ENCODE assay signal across 11 mouse cellular contexts in the genomic region with DNA sequence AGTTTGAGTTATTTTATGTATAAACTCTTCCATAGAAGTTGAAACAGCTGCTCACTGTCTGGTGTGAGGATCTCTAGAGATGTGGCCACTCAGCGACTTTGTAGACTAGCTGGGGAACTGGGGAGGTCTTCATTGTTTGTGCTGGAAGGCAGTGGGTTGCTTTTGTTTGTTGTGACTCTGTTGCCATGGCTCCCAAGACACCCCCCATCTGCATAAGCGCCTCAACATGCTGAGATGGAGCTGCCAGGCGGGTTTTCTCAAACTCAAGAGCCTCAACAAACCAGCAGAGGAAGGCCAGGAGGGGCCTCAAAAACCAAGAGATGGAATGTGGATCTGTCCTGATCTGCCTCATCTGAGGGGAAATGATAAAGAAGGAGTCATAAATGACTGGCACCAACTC.
DNase-seq lines count a peak whose midpoint lies in the region; ATAC-seq and TF ChIP-seq lines count a peak whose summit lies in the region.
"Had no signal": no experiment of that assay in that cellular context is flagged by ENCODE, and none has a peak within 500 bp of the region (broad histone marks: within the 10 kb centered on the region; RNA-seq: fewer than 3 reads in every experiment).

No protein-coding gene starts in this region.

- H3K27ac ChIP-seq in hindbrain, embryonic 11.5 days (ENCODE audit: low read depth, low read length) = no peak overlapping the region
- H3K27ac ChIP-seq in hindbrain, embryonic 12.5 days = no peak overlapping the region
- no peak overlapping the region for H3K27ac ChIP-seq in midbrain, embryonic 10.5 days (replicated peaks)
- no peak overlapping the region for H3K27ac ChIP-seq in midbrain, embryonic 15.5 days
- H3K27ac ChIP-seq in hindbrain, postnatal 0 days = no peak overlapping the region

- ATAC-seq in hindbrain, embryonic 11.5 days (ENCODE audit: low FRiP score) = 0 out of 2 replicates have a peak, but pooled peaks have one; percentile 45
- no peak for ATAC-seq in hindbrain, embryonic 12.5 days (ENCODE audit: low FRiP score)
- no peak for ATAC-seq in midbrain, embryonic 15.5 days (replicated peaks)
- ATAC-seq in hindbrain, postnatal 0 days = peak; percentile 71
- ATAC-seq: CD4-positive, CD25-positive, alpha-beta regulatory T cell, adult 4 months; Patski had no signal

- no peaks in the 10 kb centered on the region for H3K9me3 ChIP-seq in hindbrain, embryonic 11.5 days (ENCODE audit: control insufficient read depth, low read length)
- no peaks in the 10 kb centered on the region for H3K9me3 ChIP-seq in hindbrain, embryonic 12.5 days (replicated peaks)
- H3K9me3 ChIP-seq in midbrain, embryonic 10.5 days (replicated peaks) = no peaks in the 10 kb centered on the region
- H3K9me3 ChIP-seq in midbrain, embryonic 15.5 days = no peaks in the 10 kb centered on the region
- H3K9me3 ChIP-seq in hindbrain, postnatal 0 days (ENCODE audit: low read length) = no peaks in the 10 kb centered on the region

- H3K27me3 ChIP-seq in hindbrain, embryonic 11.5 days (ENCODE audit: control insufficient read depth, insufficient read depth, low read length) = no peaks in the 10 kb centered on the region
- no peaks in the 10 kb centered on the region for H3K27me3 ChIP-seq in hindbrain, embryonic 12.5 days
- no peaks in the 10 kb centered on the region for H3K27me3 ChIP-seq in midbrain, embryonic 10.5 days (ENCODE audit: low read depth, poor library complexity, severe bottlenecking)
- no peaks in the 10 kb centered on the region for H3K27me3 ChIP-seq in midbrain, embryonic 15.5 days (replicated peaks)
- H3K27me3 ChIP-seq in hindbrain, postnatal 0 days (ENCODE audit: insufficient read depth, low read length) = no peaks in the 10 kb centered on the region
- H3K27me3 ChIP-seq: Patski had no signal

- WGBS in hindbrain, embryonic 11.5 days = 13% methylated on average over 3 of the region's 3 CpGs
- WGBS in hindbrain, embryonic 12.5 days = 28% methylated on average over 3 of the region's 3 CpGs
- WGBS in midbrain, embryonic 10.5 days = 13% methylated on average over 3 of the region's 3 CpGs
- 14% methylated on average over 3 of the region's 3 CpGs for WGBS in midbrain, embryonic 15.5 days
- 20% methylated on average over 3 of the region's 3 CpGs for WGBS in hindbrain, postnatal 0 days

- H3K4me2 ChIP-seq in hindbrain, embryonic 11.5 days (replicated peaks; ENCODE audit: low read depth, low read length) = no peak overlapping the region
- H3K4me2 ChIP-seq in hindbrain, embryonic 12.5 days (replicated peaks) = no peak overlapping the region
- no peak overlapping the region for H3K4me2 ChIP-seq in midbrain, embryonic 15.5 days
- H3K4me2 ChIP-seq in hindbrain, postnatal 0 days (ENCODE audit: low read depth, low read length) = no peak overlapping the region

- no peak overlapping the region for H3K9ac ChIP-seq in hindbrain, embryonic 11.5 days (ENCODE audit: low read depth, low read length)
- no peak overlapping the region for H3K9ac ChIP-seq in hindbrain, embryonic 12.5 days
- H3K9ac ChIP-seq in midbrain, embryonic 15.5 days = no peak overlapping the region
- H3K9ac ChIP-seq in hindbrain, postnatal 0 days (replicated peaks; ENCODE audit: low read length) = no peak overlapping the region

- H3K4me1 ChIP-seq in hindbrain, embryonic 11.5 days (replicated peaks; ENCODE audit: control insufficient read depth, insufficient read depth, low read length) = no peaks in the 10 kb centered on the region
- H3K4me1 ChIP-seq in hindbrain, embryonic 12.5 days = no peaks in the 10 kb centered on the region
- H3K4me1 ChIP-seq in midbrain, embryonic 10.5 days = peaks cover 7% of the 10 kb centered on the region
- no peaks in the 10 kb centered on the region for H3K4me1 ChIP-seq in midbrain, embryonic 15.5 days
- no peaks in the 10 kb centered on the region for H3K4me1 ChIP-seq in hindbrain, postnatal 0 days (ENCODE audit: insufficient read depth, low read length)

- peak; percentile 4 for DNase-seq in hindbrain, embryonic 11.5 days (ENCODE audit: low spot score)
- peak; percentile 17 for DNase-seq in midbrain, embryonic 10.5 days (ENCODE audit: low spot score)
- peak; percentile 42 for DNase-seq in hindbrain, postnatal 0 days (ENCODE audit: low spot score)
- DNase-seq in mesoderm, embryonic 11.5 days (ENCODE audit: low read depth, low spot score) = peak; percentile 5
- DNase-seq in ovary, postnatal 36 days (ENCODE audit: low spot score) = no peak
- no peak for DNase-seq in layer of hippocampus, postnatal 10 days (ENCODE audit: low spot score in 2 of 2)
- DNase-seq: adrenal gland, adult 2 months had no signal

- no peaks in the 10 kb centered on the region for H3K36me3 ChIP-seq in hindbrain, embryonic 11.5 days (ENCODE audit: control insufficient read depth, insufficient read depth, low read length)
- no peaks in the 10 kb centered on the region for H3K36me3 ChIP-seq in hindbrain, embryonic 12.5 days
- H3K36me3 ChIP-seq in midbrain, embryonic 10.5 days = no peaks in the 10 kb centered on the region
- no peaks in the 10 kb centered on the region for H3K36me3 ChIP-seq in midbrain, embryonic 15.5 days (replicated peaks)
- no peaks in the 10 kb centered on the region for H3K36me3 ChIP-seq in hindbrain, postnatal 0 days (ENCODE audit: insufficient read depth, low read length)

- no peak for TF ChIP-seq CTCF in hindbrain, postnatal 0 days (IDR thresholded peaks at IDR 0.05; ENCODE audit: low read depth)

- H3K4me3 ChIP-seq in hindbrain, embryonic 11.5 days (ENCODE audit: low read depth, low read length) = no peak overlapping the region
- H3K4me3 ChIP-seq in hindbrain, embryonic 12.5 days = no peak overlapping the region
- no peak overlapping the region for H3K4me3 ChIP-seq in midbrain, embryonic 10.5 days
- no peak overlapping the region for H3K4me3 ChIP-seq in midbrain, embryonic 15.5 days
- H3K4me3 ChIP-seq in hindbrain, postnatal 0 days (ENCODE audit: low read length) = no peak overlapping the region

Comparison
In these comparisons a context has a peak if more than half of its experiments do, and no peak if none do; other contexts are left out.
1. ATAC-seq: peak in hindbrain, embryonic 11.5 days (single experiment) and hindbrain, postnatal 0 days (single experiment); none in hindbrain, embryonic 12.5 days (single experiment) and midbrain, embryonic 15.5 days (single experiment).
2. DNase-seq: peak in hindbrain, embryonic 11.5 days (single experiment), midbrain, embryonic 10.5 days (single experiment), hindbrain, postnatal 0 days (single experiment) and mesoderm, embryonic 11.5 days (single experiment); none in ovary, postnatal 36 days (single experiment) and layer of hippocampus, postnatal 10 days (0 of 2).